Mouse (Mus musculus) A20 (cell line): ENCODE data around the gene Arid1b.
"Not testable (repeated sequence)": the region's sequence is repeated elsewhere in the genome, so short reads cannot be mapped to it uniquely, and the experiment has no call there.

Experiments used
- DNase-seq: peaks from one replicate; pipeline ENCODE4 v3.0.0-alpha.2; 2011; ENCODE audit warnings: low read depth, low spot score

The Arid1b gene

GRCm38 (mm10) chr17:5085004-5085403, 90.9 kb downstream of the Arid1b start:
- DNase-seq: no peak

GRCm38 (mm10) chr17:5085942-5086341, 91.8 kb downstream of the Arid1b start:
- DNase-seq: no peak

DNA sequence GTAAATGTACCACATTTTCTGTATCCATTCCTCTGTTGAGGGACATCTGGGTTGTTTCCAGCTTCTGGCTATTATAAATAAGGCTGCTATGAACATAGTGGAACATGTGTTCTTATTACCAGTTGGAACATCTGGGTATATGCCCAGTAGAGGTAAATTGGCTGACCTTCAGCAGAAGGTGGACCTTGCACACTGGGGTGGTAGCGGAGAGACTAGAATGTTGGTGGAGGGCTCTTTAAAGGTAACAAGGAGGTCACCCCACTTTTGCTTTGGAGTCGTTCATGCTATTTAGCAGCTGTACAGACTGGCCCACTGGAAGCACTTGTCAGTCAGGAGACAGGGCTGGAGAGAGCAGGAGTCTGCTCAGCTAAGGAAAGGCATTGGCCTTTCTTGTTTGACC, 94.1 kb downstream of the Arid1b start:
- DNase-seq: not testable (repeated sequence)

GRCm38 (mm10) chr17:5088822-5089221, 94.7 kb downstream of the Arid1b start:
- peak; percentile 46 for DNase-seq

DNA sequence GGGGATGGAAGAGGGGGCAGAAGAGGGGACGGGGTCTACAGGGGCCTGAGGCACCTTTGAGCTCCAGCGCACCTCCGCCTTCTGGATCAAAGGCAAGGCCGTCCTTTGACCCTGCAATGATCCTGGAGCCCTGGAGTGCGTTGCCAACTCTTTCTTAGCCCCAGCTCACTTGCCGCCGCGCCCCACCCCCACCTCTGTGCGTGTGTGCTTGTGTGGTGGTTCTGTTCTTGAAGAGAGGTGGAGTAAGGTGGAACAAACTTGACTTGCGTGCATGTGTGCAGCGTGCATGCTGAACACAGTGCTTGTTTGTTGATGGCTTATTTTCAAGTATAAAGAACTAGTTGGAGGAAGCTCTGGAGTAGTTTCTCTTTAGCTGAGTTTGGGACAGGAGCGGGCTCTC, 95.4 kb downstream of the Arid1b start:
- peak; percentile 56 for DNase-seq

GRCm38 (mm10) chr17:5091490-5091889, 97.4 kb downstream of the Arid1b start:
- DNase-seq: no peak

DNA sequence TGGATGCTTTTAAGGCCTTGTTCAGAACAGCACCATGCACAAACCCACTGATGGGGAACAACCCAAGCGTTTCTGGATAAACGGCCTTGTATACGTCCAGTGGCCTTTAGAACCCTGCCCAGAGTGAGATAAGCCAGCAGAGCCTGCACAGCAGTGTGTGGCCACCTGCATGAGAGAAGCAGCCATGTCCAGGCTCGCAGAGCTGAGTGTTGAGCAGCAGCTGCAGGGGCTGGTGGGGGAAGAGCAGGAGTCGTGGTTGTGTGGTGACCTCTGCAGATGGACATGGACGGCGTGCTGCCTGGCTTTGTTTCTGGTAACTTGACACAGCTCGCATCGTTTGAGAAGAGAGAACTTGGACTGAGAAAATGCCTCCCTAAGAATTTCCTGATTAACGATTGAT, 97.8 kb downstream of the Arid1b start:
- DNase-seq: no peak

DNA sequence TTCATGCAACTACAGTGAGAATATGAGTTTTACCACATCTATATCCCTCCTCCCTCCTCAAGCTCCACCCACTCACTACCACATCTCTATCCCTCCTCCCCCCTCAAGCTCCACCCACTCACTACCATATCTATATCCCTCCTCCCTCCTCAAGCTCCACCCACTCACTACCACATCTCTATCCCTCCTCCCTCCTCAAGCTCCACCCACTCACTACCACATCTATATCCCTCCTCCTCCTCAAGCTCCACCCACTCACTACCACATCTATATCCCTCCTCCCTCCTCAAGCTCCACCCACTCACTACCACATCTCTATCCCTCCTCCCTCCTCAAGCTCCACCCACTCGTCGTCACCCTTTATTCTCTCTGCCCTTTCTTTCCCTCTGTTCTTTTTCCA, 99.2 kb downstream of the Arid1b start:
- peak; percentile 42 for DNase-seq

DNA sequence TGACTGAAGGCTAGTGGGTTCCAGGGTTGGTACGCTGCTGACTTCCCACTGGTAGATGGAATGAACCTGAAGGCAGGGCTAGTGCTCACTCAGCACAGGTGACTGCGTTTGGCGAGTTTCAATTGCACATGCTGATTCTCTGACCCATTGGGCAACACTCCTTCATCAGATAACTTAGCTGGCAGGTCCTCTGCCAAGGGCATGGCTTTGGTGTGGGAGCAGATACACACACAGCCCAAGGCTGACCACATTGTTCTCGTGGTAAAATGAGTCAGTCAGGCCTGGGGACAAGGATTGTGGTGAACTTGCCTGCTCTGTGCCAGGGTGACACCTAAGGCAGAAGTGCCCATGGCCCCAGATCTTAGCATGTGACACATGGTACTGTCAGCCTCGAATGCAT, 100.5 kb downstream of the Arid1b start:
- no peak for DNase-seq

GRCm38 (mm10) chr17:5095741-5096140, 101.6 kb downstream of the Arid1b start:
- no peak for DNase-seq

GRCm38 (mm10) chr17:5097046-5097445, 102.9 kb downstream of the Arid1b start:
- no peak for DNase-seq

GRCm38 (mm10) chr17:5097545-5098475, 103.7 kb downstream of the Arid1b start:
- no peak for DNase-seq

- DNase-seq: no peak
Observed at GRCm38 (mm10) chr17:5098727-5099126, 104.6 kb downstream of the Arid1b start.

GRCm38 (mm10) chr17:5099238-5099637, 105.1 kb downstream of the Arid1b start:
- no peak for DNase-seq

DNA sequence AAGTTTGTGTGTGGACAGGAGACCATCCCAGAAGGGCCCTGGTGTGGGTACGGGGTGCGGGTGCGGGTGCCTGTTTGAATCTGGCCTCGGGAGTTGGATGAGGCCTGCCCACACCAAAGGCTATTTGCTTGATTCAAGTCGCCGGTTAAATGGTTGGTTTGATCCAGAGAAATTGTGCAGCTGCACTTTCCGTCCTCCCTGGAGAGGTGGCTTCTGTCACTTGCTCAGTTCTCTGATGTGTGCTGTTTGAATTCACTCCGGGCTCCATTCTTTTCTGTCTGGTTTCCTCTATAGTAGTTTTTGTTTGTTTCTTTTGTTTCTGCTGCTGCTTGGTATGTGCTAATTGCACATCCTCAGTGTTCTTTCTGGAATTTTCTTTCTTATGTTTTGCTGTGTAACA, 107.0 kb downstream of the Arid1b start:
- no peak for DNase-seq

DNA sequence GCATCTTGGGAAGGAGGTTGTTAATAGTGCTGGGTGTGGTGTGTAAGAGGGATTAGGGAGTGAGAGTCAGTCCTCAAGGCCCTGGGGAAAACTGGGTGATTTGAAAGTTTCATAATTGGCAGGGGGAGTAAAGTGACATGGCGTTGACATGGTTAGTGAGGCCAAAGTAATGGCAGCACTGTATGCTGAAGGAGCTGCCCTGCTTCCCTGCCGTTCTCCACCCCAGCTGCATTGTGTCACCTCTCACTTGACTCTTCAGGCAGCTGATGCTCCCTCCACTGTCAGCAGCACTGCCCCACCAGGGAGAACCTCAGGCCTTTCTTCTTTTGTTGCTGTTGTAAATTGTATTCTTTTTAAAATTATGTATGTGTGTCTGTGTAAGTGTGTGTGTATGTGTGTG, 107.8 kb downstream of the Arid1b start:
- no peak for DNase-seq

- no peak for DNase-seq
Observed at GRCm38 (mm10) chr17:5105746-5106145, 111.6 kb downstream of the Arid1b start.

DNA sequence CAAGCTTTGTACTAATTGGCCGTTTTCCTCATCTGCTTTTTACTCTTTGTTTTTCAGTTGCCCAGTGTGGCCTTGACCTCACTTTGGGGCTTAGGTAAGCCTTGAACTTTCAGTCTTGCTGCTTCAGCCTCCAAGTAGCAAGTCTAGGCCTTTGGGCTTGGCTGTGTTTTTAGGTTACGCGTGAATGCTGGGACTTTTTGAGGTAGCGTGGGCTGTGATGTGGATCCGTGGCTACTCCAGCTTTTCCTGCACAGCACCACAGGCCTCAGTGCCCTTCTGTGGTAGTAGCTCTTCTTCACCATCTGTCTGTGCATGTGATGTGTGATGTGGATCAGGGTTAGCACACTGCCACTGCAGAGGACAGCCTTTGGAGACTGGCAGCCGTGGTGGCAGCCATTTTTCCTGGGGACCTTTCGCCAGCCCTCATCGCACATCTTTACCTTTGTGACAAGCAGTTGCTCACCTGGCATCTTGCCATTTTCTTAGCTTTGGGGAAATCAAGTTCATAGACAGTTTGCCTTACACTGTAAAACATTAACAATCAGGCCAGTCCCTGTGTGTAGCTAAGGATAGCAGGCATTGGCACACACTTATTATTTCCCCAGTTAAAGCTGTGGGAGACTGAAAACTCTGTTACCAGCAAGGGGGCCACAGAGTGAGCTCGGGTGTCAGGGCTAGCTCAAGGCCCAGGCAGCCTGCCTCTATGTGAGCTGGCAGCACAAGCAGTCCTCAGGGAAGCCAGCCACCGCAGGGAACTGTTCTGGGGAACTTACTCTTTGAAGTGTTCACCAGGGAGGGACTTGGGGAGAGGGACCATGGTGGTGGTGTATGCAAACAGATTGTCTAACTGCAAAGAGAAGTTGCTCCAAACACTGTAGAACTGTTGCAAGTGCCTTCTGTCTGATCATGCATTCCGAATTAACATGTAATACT, 112.4 kb downstream of the Arid1b start:
- DNase-seq: no peak

- DNase-seq: no peak
Observed at GRCm38 (mm10) chr17:5107501-5107900, 113.4 kb downstream of the Arid1b start.

GRCm38 (mm10) chr17:5108022-5108421, 113.9 kb downstream of the Arid1b start:
- no peak for DNase-seq

DNA sequence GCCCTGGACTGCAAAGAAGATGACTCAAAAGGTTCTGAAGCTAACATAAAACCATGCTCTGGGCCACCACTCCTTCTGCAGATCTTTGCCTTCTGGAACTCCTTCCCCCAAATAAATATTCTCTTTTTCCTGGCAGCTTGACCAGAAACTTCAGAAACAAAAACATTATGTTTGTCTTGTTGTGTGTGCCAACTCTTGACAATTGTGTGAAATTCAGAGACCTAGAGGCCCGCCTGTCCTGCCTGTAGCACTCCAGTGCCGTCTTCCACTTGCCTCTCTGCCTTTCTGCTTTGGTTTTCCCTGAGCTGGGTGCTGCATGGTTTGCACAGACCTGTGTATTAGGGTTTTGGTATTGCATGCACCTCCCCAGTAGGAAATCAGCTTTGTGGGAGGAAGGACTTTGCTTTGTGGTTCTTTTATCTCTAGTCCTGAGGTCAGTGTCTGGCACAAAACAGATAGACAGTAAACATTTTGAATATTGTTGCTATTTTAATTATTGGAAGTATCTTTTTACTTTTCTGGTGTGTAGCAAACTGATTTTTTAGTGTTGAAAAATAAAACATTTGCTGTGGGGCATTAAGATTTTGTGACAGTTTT, 114.5 kb downstream of the Arid1b start:
- DNase-seq: no peak

- DNase-seq: no peak
Observed at GRCm38 (mm10) chr17:5109343-5109742, 115.2 kb downstream of the Arid1b start.
